Mouse (Mus musculus): ENCODE data around the gene Cxcl17. TPM values are rescaled to one million over a fixed set of nuclear protein-coding genes. Genes with fewer than 3 reads are reported as not detected.

The Cxcl17 gene
- not detected in 2 replicates for polyA plus RNA-seq (2015; fragmentation: Nextera tagmentation; extraction: Ambion mirVana)

DNA sequence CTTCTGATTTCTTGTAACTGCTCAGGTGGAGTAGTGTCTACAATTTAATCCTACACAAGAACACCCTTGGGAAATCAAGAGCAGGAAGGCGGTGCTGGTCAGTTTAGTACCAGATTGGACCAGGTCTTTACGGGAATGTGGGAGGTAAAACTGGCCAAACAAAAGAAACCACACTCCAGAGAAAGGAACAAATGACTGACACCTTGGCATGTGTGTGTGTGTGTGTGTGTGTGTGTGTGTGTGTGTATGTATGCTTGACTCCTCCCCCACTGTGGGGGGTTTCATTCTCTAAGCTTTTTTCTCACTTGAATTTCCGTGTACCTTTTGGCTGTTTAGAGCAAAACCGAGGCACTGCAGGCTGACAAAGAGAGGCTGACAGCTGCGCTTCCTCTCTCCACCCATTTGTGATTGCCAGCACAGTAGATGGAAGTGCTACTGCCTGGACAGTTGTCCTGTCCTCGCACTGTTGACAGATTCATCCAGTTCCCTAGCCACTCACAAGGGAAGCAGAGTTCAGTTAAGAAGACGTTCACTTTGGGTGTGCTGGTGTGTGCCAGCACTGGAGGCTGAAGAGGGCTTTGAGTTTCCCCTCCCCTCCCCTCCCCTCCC lies at the start of gene Cxcl17:
Gene Cxcl17 (minus strand): TSS at position 54 of the 609 bp plus-strand sequence.

GRCm38 (mm10) chr7:25398610-25399009 lies 14.1 kb downstream of the Cxcl17 start, which contains the start of gene Lipe:
Gene Lipe (minus strand): TSS chr7:25398710.

DNA sequence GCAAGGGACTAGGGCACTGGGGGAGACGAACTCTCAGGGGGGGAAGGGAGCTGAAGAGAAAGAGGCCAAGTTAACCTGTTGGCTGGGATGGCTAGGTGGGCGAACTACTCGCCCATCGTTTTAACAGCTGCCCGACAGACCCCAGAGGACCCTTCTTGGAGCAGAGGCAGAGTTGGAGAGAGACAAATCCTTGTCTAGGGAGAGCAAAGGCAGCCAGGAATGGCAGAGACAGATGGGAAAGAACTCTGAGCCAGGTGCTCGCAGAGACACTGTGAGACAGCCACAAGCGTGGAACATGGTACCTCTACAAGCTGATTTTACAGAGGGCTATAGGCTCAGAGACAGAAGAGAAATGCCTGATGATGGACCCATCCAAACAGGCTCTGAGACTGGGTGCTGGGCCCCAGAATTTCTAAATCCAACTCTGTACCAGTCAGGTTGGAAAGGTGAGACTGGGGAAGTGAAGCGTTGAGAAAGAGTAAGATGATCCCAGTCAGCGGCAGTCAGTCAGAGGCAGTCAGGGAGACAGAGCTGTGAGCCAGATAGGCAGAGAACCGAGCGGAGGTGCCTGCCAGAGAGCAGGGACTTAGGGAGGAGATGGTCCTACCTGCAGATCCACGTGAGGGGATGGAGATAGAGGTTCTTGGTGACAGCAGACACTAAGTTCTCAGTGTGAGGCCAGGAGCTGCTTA lies 43.5 kb downstream of the Cxcl17 start, which contains the start of gene Cnfn:
Gene Cnfn (minus strand): TSS at position 667 of the 692 bp plus-strand sequence.

Other genes with a start within 250 kb of the Cxcl17 start
- 3.1 and 5.7 TPM in 2 replicates for gene Pou2f2, start 233.2 kb downstream of the Cxcl17 start, polyA plus RNA-seq (2015; fragmentation: Nextera tagmentation; extraction: Ambion mirVana)
- gene Dedd2, start 192.3 kb downstream of the Cxcl17 start, polyA plus RNA-seq (2015; fragmentation: Nextera tagmentation; extraction: Ambion mirVana): 37.7 and 40.2 TPM in 2 replicates
- gene Zfp526, start 191.5 kb downstream of the Cxcl17 start, polyA plus RNA-seq (2015; fragmentation: Nextera tagmentation; extraction: Ambion mirVana): 2.0 and 2.6 TPM in 2 replicates
- gene Gsk3a, start 175.0 kb downstream of the Cxcl17 start, polyA plus RNA-seq (2015; fragmentation: Nextera tagmentation; extraction: Ambion mirVana): 8.8 and 10.1 TPM in 2 replicates
- 3.6 and 5.5 TPM in 2 replicates for gene Erf, start 162.1 kb downstream of the Cxcl17 start, polyA plus RNA-seq (2015; fragmentation: Nextera tagmentation; extraction: Ambion mirVana)
- gene Cic, start 145.2 kb downstream of the Cxcl17 start, polyA plus RNA-seq (2015; fragmentation: Nextera tagmentation; extraction: Ambion mirVana): 26.2 and 28.6 TPM in 2 replicates
- 37.1 and 53.3 TPM in 2 replicates for gene Pafah1b3, start 114.9 kb downstream of the Cxcl17 start, polyA plus RNA-seq (2015; fragmentation: Nextera tagmentation; extraction: Ambion mirVana)
- gene Prr19, start 111.5 kb downstream of the Cxcl17 start, polyA plus RNA-seq (2015; fragmentation: Nextera tagmentation; extraction: Ambion mirVana): not detected in 2 replicates
- gene Tmem145, start 106.8 kb downstream of the Cxcl17 start, polyA plus RNA-seq (2015; fragmentation: Nextera tagmentation; extraction: Ambion mirVana): not detected in 2 replicates
- 2.4 and 2.8 TPM in 2 replicates for gene Megf8, start 95.7 kb downstream of the Cxcl17 start, polyA plus RNA-seq (2015; fragmentation: Nextera tagmentation; extraction: Ambion mirVana)
- gene Cnfn, start 43.2 kb downstream of the Cxcl17 start, polyA plus RNA-seq (2015; fragmentation: Nextera tagmentation; extraction: Ambion mirVana): not detected in 2 replicates
- gene Lipe, start 14.2 kb downstream of the Cxcl17 start, polyA plus RNA-seq (2015; fragmentation: Nextera tagmentation; extraction: Ambion mirVana): 6.1 and 7.0 TPM in 2 replicates
- gene Ceacam1, start 64.7 kb upstream of the Cxcl17 start, polyA plus RNA-seq (2015; fragmentation: Nextera tagmentation; extraction: Ambion mirVana): 6.6 and 10.4 TPM in 2 replicates
- not detected in 2 replicates for gene Ceacam2, start 127.0 kb upstream of the Cxcl17 start, polyA plus RNA-seq (2015; fragmentation: Nextera tagmentation; extraction: Ambion mirVana)
- not detected in 2 replicates for gene Erich4, start 203.0 kb upstream of the Cxcl17 start, polyA plus RNA-seq (2015; fragmentation: Nextera tagmentation; extraction: Ambion mirVana)
- gene Dmac2, start 206.5 kb upstream of the Cxcl17 start, polyA plus RNA-seq (2015; fragmentation: Nextera tagmentation; extraction: Ambion mirVana): 13.1 and 16.7 TPM in 2 replicates
- gene B3gnt8, start 213.8 kb upstream of the Cxcl17 start, polyA plus RNA-seq (2015; fragmentation: Nextera tagmentation; extraction: Ambion mirVana): 6.6 and 10.9 TPM in 2 replicates
- 28.4 and 36.6 TPM in 2 replicates for gene Bckdha, start 246.1 kb upstream of the Cxcl17 start, polyA plus RNA-seq (2015; fragmentation: Nextera tagmentation; extraction: Ambion mirVana)
- 97.0 and 103 TPM in 2 replicates for gene Exosc5, start 246.3 kb upstream of the Cxcl17 start, polyA plus RNA-seq (2015; fragmentation: Nextera tagmentation; extraction: Ambion mirVana)